Mouse (Mus musculus) embryonic fibroblast, embryonic 13.5 days (primary cell): ENCODE data around the gene Pofut2. TPM values are rescaled to one million over a fixed set of nuclear protein-coding genes. Genes with fewer than 3 reads are reported as not detected.

ENCODE experiments used
- H3K27ac ChIP-seq: 2 replicates; pipeline ENCODE4 v1.5.1; 2012; ENCODE audit warnings: low read length, control low read depth, inconsistent platforms; ENCODE audit not compliant: insufficient read depth
- H3K4me1 ChIP-seq: 2 replicates; pipeline ENCODE4 v1.6.1; 2011; ENCODE audit warnings: low read length; ENCODE audit not compliant: control insufficient read depth, insufficient read depth
- H3K4me3 ChIP-seq: 2 replicates; pipeline ENCODE4 v1.5.1; 2011; ENCODE audit warnings: mild to moderate bottlenecking, control low read depth, low read length; ENCODE audit not compliant: insufficient read depth
- CTCF ChIP-seq: IDR thresholded peaks from 2 replicates; pipeline ENCODE4 v1.5.1; 2011; ENCODE audit warnings: mild to moderate bottlenecking, control low read depth, low read length, moderate library complexity, borderline replicate concordance; ENCODE audit not compliant: insufficient read depth
- POLR2A ChIP-seq: IDR thresholded peaks from 2 replicates; pipeline ENCODE4 v1.6.1; 2011; ENCODE audit warnings: low read depth, mild to moderate bottlenecking, control low read depth, low read length, moderate library complexity
- polyA plus RNA-seq: library from polyadenylated mRNA; stranded (reverse); fragments of >200 nt; gene quantifications from 2 replicates; pipeline ENCODE4 v1.2.4, GENCODE M21; 2011; ENCODE audit warnings: low read depth; ENCODE audit not compliant: missing spikeins, insufficient read length

Gene Pofut2
- polyA plus RNA-seq, 1 experiment, result 91.4 TPM

DNA sequence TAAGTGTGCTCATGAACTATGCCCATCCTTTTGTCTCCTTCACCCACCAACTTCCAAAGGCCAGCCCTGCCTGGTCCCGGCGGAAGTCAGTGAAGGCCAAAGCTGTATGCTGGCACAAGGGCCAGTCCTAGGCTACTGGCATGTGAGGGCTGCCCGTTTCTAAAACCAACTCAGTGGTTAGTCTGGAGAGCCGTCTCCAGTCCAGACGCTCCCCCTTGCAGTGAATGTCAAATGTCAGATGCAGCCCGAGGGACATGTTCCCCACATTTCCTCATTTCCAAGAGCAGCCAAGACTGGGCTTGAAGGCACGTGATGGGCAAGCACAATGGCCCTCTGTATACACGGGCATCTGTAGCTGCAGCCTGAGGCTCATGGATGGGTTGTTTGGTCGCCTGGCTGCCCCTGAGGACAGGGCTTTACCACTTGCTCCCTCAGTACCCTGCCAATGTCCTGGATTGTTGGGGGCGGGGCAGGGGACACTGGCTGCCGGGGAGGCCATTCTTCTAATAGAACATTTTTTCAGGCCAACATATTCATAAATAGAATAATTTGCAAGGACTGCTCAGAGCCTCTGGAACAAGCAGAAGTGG, 15.4 kb upstream of the Pofut2 start:
- H3K27ac ChIP-seq, result no peak overlapping the region
- TF ChIP-seq CTCF (no peak), POLR2A (no peak)
- H3K4me1 ChIP-seq, result no peaks in the 10 kb centered on the region
- no peak overlapping the region for H3K4me3 ChIP-seq

GRCm38 (mm10) chr10:77244777-77245176, 14.2 kb upstream of the Pofut2 start:
- no peak for TF ChIP-seq CTCF
- Histone ChIP-seq H3K27ac (no peak overlapping the region), H3K4me3 (no peak overlapping the region), H3K4me1 (no peaks in the 10 kb centered on the region)

DNA sequence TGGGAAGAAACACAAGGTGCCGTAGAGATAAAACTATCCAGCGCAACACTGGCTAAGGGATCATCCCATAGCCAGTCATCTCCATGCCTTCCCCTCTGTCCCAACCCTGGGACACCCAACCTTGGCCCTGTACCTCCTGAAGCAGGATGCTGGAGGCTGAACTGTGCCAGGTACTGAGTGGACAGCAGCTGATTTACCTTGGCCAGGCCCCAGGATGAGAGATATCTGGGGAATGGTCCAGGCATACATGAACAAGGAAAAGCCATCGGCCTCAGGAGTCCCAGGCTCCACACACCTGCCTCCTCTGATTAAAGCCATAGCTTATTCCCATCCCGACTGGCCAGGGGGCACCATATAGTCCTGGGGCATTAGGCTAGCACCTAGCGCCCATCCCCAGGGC, 12.0 kb upstream of the Pofut2 start:
- no peak overlapping the region for H3K27ac ChIP-seq
- TF ChIP-seq CTCF, result no peak
- TF ChIP-seq POLR2A, result no peak
- H3K4me3 ChIP-seq, result no peak overlapping the region
- H3K4me1 ChIP-seq, result no peaks in the 10 kb centered on the region; the same call in 1 of the 2 replicates

- TF ChIP-seq POLR2A (no peak), CTCF (no peak)
- H3K27ac ChIP-seq, result no peak overlapping the region
Measured at GRCm38 (mm10) chr10:77247707-77248106, 11.3 kb upstream of the Pofut2 start.

DNA sequence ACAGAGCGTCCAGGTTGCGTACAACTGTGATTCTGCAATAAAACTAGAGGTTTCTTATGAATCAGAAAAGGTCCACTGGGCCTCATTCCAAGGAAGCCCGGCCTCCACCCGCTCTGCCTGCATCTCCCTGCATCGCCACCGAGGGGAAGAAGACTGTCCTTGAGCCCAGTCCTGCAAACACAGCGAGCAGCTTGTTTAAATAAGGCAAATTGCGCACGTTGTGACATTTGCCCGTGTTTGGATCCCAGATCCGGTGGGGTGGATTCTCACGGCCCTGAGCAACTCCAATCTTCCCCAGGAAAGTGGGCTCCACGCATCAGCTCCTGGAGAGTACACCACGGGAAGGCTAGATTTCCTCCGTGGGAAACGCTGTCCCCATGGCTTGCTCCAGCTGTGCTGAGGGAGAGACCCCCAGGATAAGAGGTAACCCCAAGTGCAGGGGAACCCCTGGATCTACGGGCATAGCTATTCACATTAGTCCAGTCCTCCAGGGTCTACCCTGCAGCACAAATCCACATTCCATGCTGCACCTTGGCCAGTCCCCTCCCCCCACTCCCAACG, 7.7 kb upstream of the Pofut2 start:
- Histone ChIP-seq H3K27ac (peak overlapping the region; percentile 77), H3K4me1 (no peaks in the 10 kb centered on the region; the same call in 1 of the 2 replicates), H3K4me3 (no peak overlapping the region)
- TF ChIP-seq CTCF, result peak; percentile 3; the same call in 1 of the 2 replicates
- no peak for TF ChIP-seq POLR2A

More at GRCm38 (mm10) chr10:77247707-77248106, 11.3 kb upstream of the Pofut2 start:
- no peak overlapping the region for H3K4me3 ChIP-seq
- no peaks in the 10 kb centered on the region; the same call in 1 of the 2 replicates for H3K4me1 ChIP-seq

DNA sequence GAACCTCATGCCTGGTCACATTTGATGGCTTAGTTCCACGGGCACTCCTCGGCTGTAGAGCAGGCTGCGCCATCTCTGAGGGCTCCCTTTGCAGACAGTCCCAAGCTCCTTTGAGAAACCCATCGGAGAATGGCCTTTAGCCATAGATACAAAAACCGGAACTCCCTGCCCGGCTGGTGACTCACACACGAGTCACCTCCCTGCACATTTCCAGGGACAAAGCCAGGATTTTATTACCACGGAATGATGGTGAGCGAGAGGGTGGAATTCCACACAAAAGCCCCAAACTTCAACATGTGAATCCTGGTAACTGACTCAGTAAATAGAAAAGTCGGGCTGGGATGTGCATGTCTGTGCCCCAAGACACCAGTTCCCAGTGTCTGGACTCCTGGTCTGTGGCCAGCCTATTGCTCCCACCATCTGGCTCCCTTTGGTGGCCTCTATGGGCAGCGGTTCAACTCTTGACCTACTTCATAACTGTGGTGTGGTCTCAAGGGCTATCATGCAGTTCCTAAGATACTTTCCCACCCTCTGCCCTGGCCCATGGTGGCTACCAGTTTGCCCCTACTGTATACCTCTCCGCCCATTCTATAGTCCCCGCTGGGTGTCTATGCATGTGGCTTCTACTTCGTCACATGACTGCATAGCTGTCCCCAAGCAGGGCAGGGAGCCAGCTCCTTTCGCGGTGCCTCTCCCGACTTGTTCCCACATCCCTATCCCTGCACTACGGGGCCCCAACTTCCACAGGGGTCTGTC, 7.1 kb upstream of the Pofut2 start:
- Histone ChIP-seq H3K4me3 (no peak overlapping the region), H3K27ac (peak overlapping the region; percentile 89)
- peak; percentile 40; the same call in 1 of the 2 replicates for TF ChIP-seq POLR2A
- no peak for TF ChIP-seq CTCF

GRCm38 (mm10) chr10:77252790-77253189, 6.2 kb upstream of the Pofut2 start:
- H3K27ac ChIP-seq, result peak overlapping the region; percentile 89
- H3K4me3 ChIP-seq, result no peak overlapping the region
- H3K4me1 ChIP-seq, result no peaks in the 10 kb centered on the region; the same call in 1 of the 2 replicates
- peak; percentile 61; the same call in 1 of the 2 replicates for TF ChIP-seq CTCF
- TF ChIP-seq POLR2A, result no peak

More for the DNA sequence above, 7.1 kb upstream of the Pofut2 start:
- no peaks in the 10 kb centered on the region; the same call in 1 of the 2 replicates for H3K4me1 ChIP-seq

GRCm38 (mm10) chr10:77255231-77255630, 3.8 kb upstream of the Pofut2 start:
- no peak overlapping the region for H3K4me3 ChIP-seq
- TF ChIP-seq CTCF (no peak), POLR2A (no peak)
- no peak overlapping the region for H3K27ac ChIP-seq
- H3K4me1 ChIP-seq, result peaks cover 2% of the 10 kb centered on the region; the same call in 1 of the 2 replicates

DNA sequence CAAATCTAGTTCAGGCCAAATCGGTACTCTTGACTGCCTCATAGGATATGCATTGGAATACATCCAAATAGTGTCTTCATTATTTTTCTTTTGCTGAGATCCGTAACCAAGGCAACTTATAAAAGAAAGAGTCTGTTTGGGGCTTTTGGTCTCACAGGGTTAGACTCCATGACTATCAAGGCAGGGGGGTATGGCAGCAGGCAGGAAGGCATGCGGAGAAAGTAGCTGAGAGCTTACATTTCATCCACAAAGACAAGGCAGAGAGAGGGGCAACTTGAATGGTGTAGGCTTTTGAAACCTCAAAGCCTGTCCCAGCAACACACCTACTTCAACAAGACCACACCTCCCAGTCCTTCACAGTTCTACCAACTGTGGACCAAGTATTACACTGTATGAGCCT, 3.3 kb upstream of the Pofut2 start:
- H3K4me3 ChIP-seq, result no peak overlapping the region
- H3K4me1 ChIP-seq, result peaks cover 5% of the 10 kb centered on the region; the same call in 1 of the 2 replicates
- no peak for TF ChIP-seq POLR2A
- no peak for TF ChIP-seq CTCF
- no peak overlapping the region for H3K27ac ChIP-seq

GRCm38 (mm10) chr10:77258041-77258590, 902 bp upstream of the Pofut2 start:
- Histone ChIP-seq H3K4me3 (peak overlapping the region; percentile 56), H3K27ac (no peak overlapping the region), H3K4me1 (peaks cover 5% of the 10 kb centered on the region; the same call in 1 of the 2 replicates)
- TF ChIP-seq CTCF (no peak), POLR2A (no peak)
